Mouse (Mus musculus) kidney, embryonic 16.5 days (tissue): Measurements from ENCODE around the gene Abca12. TPM values are rescaled to one million over a fixed set of nuclear protein-coding genes. Genes with fewer than 3 reads are reported as not detected.

Experiments
- ATAC-seq: fragments of 200-750 bp; cut with Nextera tagmentation; 2 replicates; pipeline ENCODE4 v1.8.0; 2017; ENCODE audit warnings: moderate TSS enrichment; ENCODE audit not compliant: low FRiP score, low TSS enrichment
- H3K27ac ChIP-seq: fragments of 300-500 bp; sonication (generic); 2 replicates; pipeline ENCODE4 v1.5.1; 2014; ENCODE audit warnings: low read length
- H3K27me3 ChIP-seq: fragments of 300-500 bp; sonication (generic); 2 replicates; pipeline ENCODE4 v1.6.1; 2014; ENCODE audit warnings: low read length, control low read depth, mixed read lengths; ENCODE audit not compliant: insufficient read depth
- H3K36me3 ChIP-seq: fragments of 300-500 bp; sonication (generic); 2 replicates; pipeline ENCODE4 v1.6.1; 2014; ENCODE audit warnings: low read length, control low read depth, mixed read lengths; ENCODE audit not compliant: insufficient read depth
- H3K4me1 ChIP-seq: fragments of 300-500 bp; sonication (generic); 2 replicates; pipeline ENCODE4 v1.6.1; 2014; ENCODE audit warnings: low read length, control low read depth, mixed read lengths; ENCODE audit not compliant: insufficient read depth
- H3K4me2 ChIP-seq: fragments of 300-500 bp; sonication (generic); replicated peaks from 2 replicates; pipeline ENCODE4 v1.6.1; 2014; ENCODE audit warnings: low read depth, low read length
- H3K4me3 ChIP-seq: fragments of 300-500 bp; sonication (generic); 2 replicates; pipeline ENCODE4 v1.5.1; 2014; ENCODE audit warnings: mild to moderate bottlenecking, low read length
- H3K9ac ChIP-seq: fragments of 300-500 bp; sonication (generic); replicated peaks from 2 replicates; pipeline ENCODE4 v1.6.1; 2014; ENCODE audit warnings: low read length
- H3K9me3 ChIP-seq: fragments of 300-500 bp; sonication (generic); 2 replicates; pipeline ENCODE4 v1.6.1; 2016; ENCODE audit warnings: low read length, control low read depth
- WGBS: fragments of 180-500 bp; shearing (Covaris S2); extraction: QIAGEN DNeasy Blood & Tissue Kit; methylation state at CpG from one replicate; pipeline ENCODE4 v1.1.7; 2014; 5-methylcytosine and 5-hydroxymethylcytosine counted together
- polyA plus RNA-seq: library from polyadenylated mRNA; unstranded; fragments of >200 nt; fragmentation: Nextera tagmentation; extraction: Ambion mirVana; gene quantifications from 2 replicates; pipeline ENCODE4 v1.2.1, GENCODE M21; 2015

Abca12 gene
- not detected in 2 replicates for polyA plus RNA-seq

- ATAC-seq, result no peak
- H3K36me3 ChIP-seq, result no peaks in the 10 kb centered on the region
- H3K27ac ChIP-seq, result no peak within 1 kb of the TSS
- H3K4me2 ChIP-seq, result no peak within 1 kb of the TSS
- no peak within 1 kb of the TSS for H3K4me3 ChIP-seq
- no peaks in the 10 kb centered on the region for H3K4me1 ChIP-seq
- no peaks in the 10 kb centered on the region for H3K9me3 ChIP-seq
- WGBS, result 70% methylated on average over 7 of the region's 7 CpGs
- no peaks in the 10 kb centered on the region for H3K27me3 ChIP-seq
- H3K9ac ChIP-seq, result no peak within 1 kb of the TSS
Observed at GRCm38 (mm10) chr1:71414810-71415209, at the start of gene Abca12. TSS of gene Abca12 (minus strand) at chr1:71414910.

- ATAC-seq, result no peak
- Histone ChIP-seq H3K4me2 (no peak overlapping the region), H3K27me3 (no peaks in the 10 kb centered on the region), H3K36me3 (no peaks in the 10 kb centered on the region), H3K4me1 (no peaks in the 10 kb centered on the region), H3K9me3 (no peaks in the 10 kb centered on the region), H3K27ac (no peak overlapping the region), H3K9ac (no peak overlapping the region), H3K4me3 (no peak overlapping the region)
- WGBS, result 77% methylated on average over 3 of the region's 3 CpGs
Observed at GRCm38 (mm10) chr1:71457961-71458360, 43.3 kb upstream of the Abca12 start.

GRCm38 (mm10) chr1:71447424-71447823 is 32.7 kb upstream of the Abca12 start:
- H3K9ac ChIP-seq, result no peak overlapping the region
- H3K27ac ChIP-seq, result no peak overlapping the region
- H3K4me2 ChIP-seq, result no peak overlapping the region
- no peak overlapping the region for H3K4me3 ChIP-seq
- H3K4me1 ChIP-seq, result no peaks in the 10 kb centered on the region
- WGBS, result 97% methylated on average over 4 of the region's 4 CpGs
- H3K36me3 ChIP-seq, result no peaks in the 10 kb centered on the region
- ATAC-seq, result no peak
- no peaks in the 10 kb centered on the region for H3K9me3 ChIP-seq
- no peaks in the 10 kb centered on the region for H3K27me3 ChIP-seq

- no peaks in the 10 kb centered on the region for H3K9me3 ChIP-seq
- no peaks in the 10 kb centered on the region for H3K27me3 ChIP-seq
- 0 out of 2 replicates have a peak, but pooled peaks cover 2% of the 10 kb centered on the region for H3K4me1 ChIP-seq
- no peak overlapping the region for H3K9ac ChIP-seq
- no peak overlapping the region for H3K4me3 ChIP-seq
- H3K27ac ChIP-seq, result no peak overlapping the region
- H3K4me2 ChIP-seq, result no peak overlapping the region
- 33% methylated on average over 13 of the region's 13 CpGs for WGBS
- no peak for ATAC-seq
- no peaks in the 10 kb centered on the region for H3K36me3 ChIP-seq
Observed at GRCm38 (mm10) chr1:71421741-71422333, 7.1 kb upstream of the Abca12 start.

GRCm38 (mm10) chr1:71418467-71418866 is 3.8 kb upstream of the Abca12 start:
- Histone ChIP-seq H3K9me3 (no peaks in the 10 kb centered on the region), H3K9ac (no peak overlapping the region), H3K4me3 (no peak overlapping the region), H3K27ac (no peak overlapping the region), H3K27me3 (no peaks in the 10 kb centered on the region), H3K4me1 (0 out of 2 replicates have a peak, but pooled peaks cover 2% of the 10 kb centered on the region), H3K4me2 (no peak overlapping the region), H3K36me3 (no peaks in the 10 kb centered on the region)
- 92% methylated on average over 5 of the region's 5 CpGs for WGBS
- ATAC-seq, result no peak

- 76% methylated on average over 5 of the region's 5 CpGs for WGBS
- Histone ChIP-seq H3K4me1 (0 out of 2 replicates have a peak, but pooled peaks cover 2% of the 10 kb centered on the region), H3K4me3 (no peak overlapping the region), H3K9ac (no peak overlapping the region), H3K9me3 (no peaks in the 10 kb centered on the region), H3K36me3 (no peaks in the 10 kb centered on the region), H3K4me2 (no peak overlapping the region), H3K27me3 (no peaks in the 10 kb centered on the region), H3K27ac (no peak overlapping the region)
- ATAC-seq, result no peak
Observed at GRCm38 (mm10) chr1:71417951-71418350, 3.2 kb upstream of the Abca12 start.

- peak; percentile 23; the same call in 1 of the 2 replicates for ATAC-seq
- H3K9ac ChIP-seq, result no peak overlapping the region
Observed at GRCm38 (mm10) chr1:71414084-71414483, 626 bp downstream of the Abca12 start.

GRCm38 (mm10) chr1:71413114-71413513 is 1.6 kb downstream of the Abca12 start:
- no peak for ATAC-seq
- H3K27me3 ChIP-seq, result no peaks in the 10 kb centered on the region
- H3K4me1 ChIP-seq, result no peaks in the 10 kb centered on the region
- no peak overlapping the region for H3K9ac ChIP-seq
- no peaks in the 10 kb centered on the region for H3K36me3 ChIP-seq
- no peak overlapping the region for H3K27ac ChIP-seq
- H3K4me3 ChIP-seq, result no peak overlapping the region
- H3K9me3 ChIP-seq, result no peaks in the 10 kb centered on the region
- no peak overlapping the region for H3K4me2 ChIP-seq
- WGBS, result 86% methylated on average over 11 of the region's 11 CpGs

More at GRCm38 (mm10) chr1:71414084-71414483, 626 bp downstream of the Abca12 start:
- Histone ChIP-seq H3K4me1 (no peaks in the 10 kb centered on the region), H3K36me3 (no peaks in the 10 kb centered on the region), H3K4me3 (no peak overlapping the region), H3K9me3 (no peaks in the 10 kb centered on the region), H3K27ac (no peak overlapping the region), H3K4me2 (no peak overlapping the region), H3K27me3 (no peaks in the 10 kb centered on the region)
- WGBS, result 24% methylated on average over 5 of the region's 6 CpGs

- ATAC-seq, result peak; percentile 78; the same call in 1 of the 2 replicates
- H3K4me3 ChIP-seq, result no peak overlapping the region
- no peak overlapping the region for H3K9ac ChIP-seq
- WGBS, result 45% methylated on average over 7 of the region's 7 CpGs
- H3K4me1 ChIP-seq, result no peaks in the 10 kb centered on the region
- no peak overlapping the region for H3K4me2 ChIP-seq
- no peak overlapping the region for H3K27ac ChIP-seq
- no peaks in the 10 kb centered on the region for H3K36me3 ChIP-seq
- H3K27me3 ChIP-seq, result no peaks in the 10 kb centered on the region
- H3K9me3 ChIP-seq, result no peaks in the 10 kb centered on the region
Observed at GRCm38 (mm10) chr1:71407711-71408110, 7.0 kb downstream of the Abca12 start.

GRCm38 (mm10) chr1:71397635-71398034 is 17.1 kb downstream of the Abca12 start:
- no peaks in the 10 kb centered on the region for H3K27me3 ChIP-seq
- H3K4me2 ChIP-seq, result no peak overlapping the region
- H3K9me3 ChIP-seq, result no peaks in the 10 kb centered on the region
- H3K27ac ChIP-seq, result no peak overlapping the region
- no peak overlapping the region for H3K9ac ChIP-seq
- ATAC-seq, result no peak
- no peaks in the 10 kb centered on the region for H3K4me1 ChIP-seq
- no peak overlapping the region for H3K4me3 ChIP-seq
- no peaks in the 10 kb centered on the region for H3K36me3 ChIP-seq
- WGBS, result 59% methylated on average over 3 of the region's 3 CpGs
